Mouse (Mus musculus) megakaryocyte, embryonic 14.5 days (primary cell): ENCODE data around the gene Dnm3. TPM values are rescaled to one million over a fixed set of nuclear protein-coding genes. Genes with fewer than 3 reads are reported as not detected.

ENCODE experiments used
- H3K27me3 ChIP-seq: replicated peaks from 2 replicates; pipeline ENCODE3; 2012; ENCODE audit warnings: inconsistent platforms
- H3K36me3 ChIP-seq: replicated peaks from 2 replicates; pipeline ENCODE3; 2012; ENCODE audit warnings: low read length, inconsistent platforms, mixed read lengths
- H3K4me1 ChIP-seq: 2 replicates; pipeline ENCODE4 v1.6.1; 2012; ENCODE audit warnings: inconsistent platforms
- H3K4me3 ChIP-seq: replicated peaks from 2 replicates; pipeline ENCODE3; 2012; ENCODE audit warnings: moderate library complexity, mild to moderate bottlenecking, inconsistent platforms
- H3K9me3 ChIP-seq: 2 replicates; pipeline ENCODE4 v1.6.1; 2012; ENCODE audit warnings: inconsistent platforms
- FLI1 ChIP-seq: IDR thresholded peaks from 2 replicates; pipeline ENCODE4 v1.6.1; 2012; ENCODE audit warnings: low read length, inconsistent platforms, mixed read lengths
- GATA1 ChIP-seq: IDR thresholded peaks from 3 replicates; pipeline ENCODE4 v1.6.1; 2012; ENCODE audit warnings: mixed read lengths, low read length, inconsistent platforms, borderline replicate concordance
- polyA plus RNA-seq: library from polyadenylated mRNA; stranded (reverse); fragments of >175 nt; gene quantifications from 2 replicates; pipeline ENCODE4 v1.2.3, GENCODE M21; 2012; ENCODE audit warnings: low replicate concordance; ENCODE audit not compliant: insufficient read depth

The Dnm3 gene
- polyA plus RNA-seq, 1 experiment, result 0.07 TPM

- Histone ChIP-seq H3K27me3 (peaks cover 1% of the 10 kb centered on the region), H3K36me3 (no peaks in the 10 kb centered on the region), H3K4me1 (no peaks in the 10 kb centered on the region), H3K9me3 (no peaks in the 10 kb centered on the region), H3K4me3 (no peak overlapping the region)
- TF ChIP-seq GATA1 (no peak), FLI1 (no peak)
These were observed 131.3 kb downstream of the Dnm3 start for GRCm38 (mm10) chr1:162346456-162347011.

GRCm38 (mm10) chr1:162337170-162337569 is 140.7 kb downstream of the Dnm3 start:
- Histone ChIP-seq H3K9me3 (no peaks in the 10 kb centered on the region), H3K36me3 (no peaks in the 10 kb centered on the region), H3K4me3 (no peak overlapping the region), H3K27me3 (peaks cover 2% of the 10 kb centered on the region), H3K4me1 (no peaks in the 10 kb centered on the region)
- TF ChIP-seq GATA1, result no peak
- no peak for TF ChIP-seq FLI1

- no peaks in the 10 kb centered on the region for H3K9me3 ChIP-seq
- H3K36me3 ChIP-seq, result no peaks in the 10 kb centered on the region
- peaks cover 2% of the 10 kb centered on the region for H3K27me3 ChIP-seq
- TF ChIP-seq GATA1, result no peak
- TF ChIP-seq FLI1, result no peak
- H3K4me3 ChIP-seq, result no peak overlapping the region
- H3K4me1 ChIP-seq, result no peaks in the 10 kb centered on the region
These were observed 141.2 kb downstream of the Dnm3 start for GRCm38 (mm10) chr1:162336640-162337039.

DNA sequence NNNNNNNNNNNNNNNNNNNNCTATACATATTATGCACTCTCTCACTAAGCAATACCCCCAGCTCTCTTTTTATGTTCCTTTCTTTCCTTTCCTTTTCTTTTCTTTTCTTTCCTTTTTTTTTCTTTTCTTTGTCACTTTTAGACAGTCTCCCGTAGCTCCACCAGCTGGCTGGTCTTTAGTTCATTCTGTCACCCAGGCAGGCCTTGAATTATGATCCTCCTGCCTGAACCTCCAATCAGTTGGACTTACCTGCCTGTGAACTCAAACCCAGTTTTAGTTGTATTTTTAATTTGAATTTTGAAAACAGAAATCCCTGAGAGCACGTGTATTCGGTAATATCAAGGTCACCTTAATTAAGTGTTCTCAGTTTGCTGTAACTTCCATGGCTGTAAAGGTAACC is 141.6 kb downstream of the Dnm3 start:
- Histone ChIP-seq H3K4me1 (no peaks in the 10 kb centered on the region), H3K36me3 (no peaks in the 10 kb centered on the region), H3K4me3 (no peak overlapping the region), H3K27me3 (peaks cover 2% of the 10 kb centered on the region), H3K9me3 (no peaks in the 10 kb centered on the region)
- no peak for TF ChIP-seq GATA1
- no peak for TF ChIP-seq FLI1

- Histone ChIP-seq H3K9me3 (0 out of 2 replicates have a peak, but pooled peaks cover 4% of the 10 kb centered on the region), H3K4me1 (no peaks in the 10 kb centered on the region), H3K27me3 (peaks cover 5% of the 10 kb centered on the region), H3K36me3 (no peaks in the 10 kb centered on the region), H3K4me3 (no peak overlapping the region)
- TF ChIP-seq FLI1, result no peak
- TF ChIP-seq GATA1, result no peak
These were observed 149.2 kb downstream of the Dnm3 start for GRCm38 (mm10) chr1:162328673-162329072.

DNA sequence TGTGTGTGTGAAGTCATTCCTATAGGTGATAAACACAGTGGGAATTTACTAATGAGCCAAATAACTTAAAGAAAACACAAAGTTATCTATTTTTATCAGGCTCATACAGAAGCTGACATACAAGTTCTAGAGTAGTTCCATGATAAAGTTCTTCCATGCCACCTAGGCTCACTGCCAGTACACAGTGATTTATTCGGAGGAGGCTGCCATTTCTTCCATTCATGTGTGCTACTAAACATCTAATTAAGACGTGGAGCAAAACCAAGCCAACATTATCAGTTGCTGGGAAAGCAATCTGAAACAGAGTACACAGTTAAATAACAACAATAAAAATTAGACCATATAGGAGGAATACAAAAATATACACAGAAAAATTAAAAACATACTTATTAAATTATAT is 150.2 kb downstream of the Dnm3 start:
- TF ChIP-seq GATA1 (no peak), FLI1 (no peak)

DNA sequence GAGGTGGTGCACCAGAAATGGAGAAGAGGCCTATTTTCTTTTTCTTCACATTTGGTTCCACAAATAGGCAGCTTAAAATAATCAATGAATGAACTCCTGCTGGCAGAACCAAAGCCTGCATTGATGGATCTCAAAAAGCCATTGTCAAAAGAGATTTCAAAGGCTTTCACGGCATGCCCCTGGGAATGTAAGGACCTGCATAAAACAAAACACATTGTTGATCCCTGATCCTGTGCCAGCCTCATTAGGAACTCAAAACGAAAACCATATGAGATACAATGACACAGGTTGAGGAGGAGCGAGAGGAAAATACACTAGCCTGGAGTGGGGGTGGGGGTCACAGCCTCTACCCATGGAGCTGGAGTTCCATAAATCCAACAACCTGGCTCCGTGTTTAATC is 153.4 kb downstream of the Dnm3 start:
- no peaks in the 10 kb centered on the region for H3K36me3 ChIP-seq
- no peaks in the 10 kb centered on the region for H3K9me3 ChIP-seq
- H3K27me3 ChIP-seq, result peaks cover 6% of the 10 kb centered on the region
- TF ChIP-seq GATA1 (no peak), FLI1 (no peak)
- H3K4me1 ChIP-seq, result no peaks in the 10 kb centered on the region
- H3K4me3 ChIP-seq, result no peak overlapping the region

More for the DNA sequence above, 150.2 kb downstream of the Dnm3 start:
- H3K27me3 ChIP-seq, result peaks cover 4% of the 10 kb centered on the region
- H3K9me3 ChIP-seq, result 0 out of 2 replicates have a peak, but pooled peaks cover 4% of the 10 kb centered on the region
- no peak overlapping the region for H3K4me3 ChIP-seq
- H3K36me3 ChIP-seq, result no peaks in the 10 kb centered on the region
- H3K4me1 ChIP-seq, result no peaks in the 10 kb centered on the region

GRCm38 (mm10) chr1:162323142-162323541 is 154.7 kb downstream of the Dnm3 start:
- no peaks in the 10 kb centered on the region for H3K4me1 ChIP-seq
- no peak overlapping the region for H3K4me3 ChIP-seq
- no peaks in the 10 kb centered on the region for H3K36me3 ChIP-seq
- TF ChIP-seq FLI1 (no peak), GATA1 (no peak)
- H3K9me3 ChIP-seq, result no peaks in the 10 kb centered on the region
- H3K27me3 ChIP-seq, result peaks cover 2% of the 10 kb centered on the region

DNA sequence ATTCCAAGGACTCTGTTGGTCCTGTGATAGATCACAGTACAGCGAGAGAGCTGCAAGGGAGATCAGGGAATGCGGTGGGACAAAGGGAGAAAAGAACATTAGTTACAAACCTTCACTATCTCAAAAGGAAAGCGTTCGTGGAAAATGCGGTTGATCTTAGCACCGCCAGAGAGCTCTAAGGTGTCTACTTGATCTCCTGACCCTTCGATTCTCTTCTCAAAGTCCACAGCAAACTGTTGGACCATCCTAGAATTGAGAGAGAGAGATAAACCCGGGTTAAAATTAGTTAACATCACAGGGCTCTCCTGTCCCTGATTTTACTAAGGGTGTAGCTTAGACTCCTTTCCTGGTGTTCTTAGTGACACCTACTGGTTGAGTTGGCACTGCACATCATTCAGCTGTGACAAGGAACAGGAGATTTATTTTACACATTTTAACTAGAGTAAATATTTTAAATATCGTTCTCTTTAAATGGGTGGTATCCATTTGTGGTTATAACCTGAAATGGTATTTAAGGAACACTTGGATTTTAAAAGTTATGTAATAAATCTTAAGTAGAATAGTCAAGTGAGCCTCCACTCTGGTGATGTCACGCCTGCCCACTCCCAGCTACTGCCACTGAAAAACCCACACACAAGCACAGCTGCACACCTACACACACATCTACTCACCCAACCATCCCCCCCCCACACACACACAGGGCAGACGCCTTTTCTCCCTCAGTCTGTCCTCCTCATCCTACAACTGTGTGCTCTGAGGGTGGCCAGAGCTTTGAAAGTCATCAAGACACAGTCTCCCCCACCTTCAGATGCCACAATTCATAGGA is 164.2 kb downstream of the Dnm3 start:
- Histone ChIP-seq H3K4me3 (no peak overlapping the region), H3K4me1 (peaks cover 6% of the 10 kb centered on the region), H3K36me3 (no peaks in the 10 kb centered on the region), H3K9me3 (no peaks in the 10 kb centered on the region), H3K27me3 (peaks cover 1% of the 10 kb centered on the region)
- TF ChIP-seq GATA1 (no peak), FLI1 (no peak)

GRCm38 (mm10) chr1:162312621-162313020 is 165.2 kb downstream of the Dnm3 start:
- Histone ChIP-seq H3K27me3 (peaks cover 3% of the 10 kb centered on the region), H3K36me3 (no peaks in the 10 kb centered on the region), H3K4me1 (peaks cover 6% of the 10 kb centered on the region), H3K9me3 (no peaks in the 10 kb centered on the region), H3K4me3 (no peak overlapping the region)
- no peak for TF ChIP-seq FLI1
- no peak for TF ChIP-seq GATA1
